Mouse (Mus musculus) ES-CJ7 (cell line): ENCODE measurements at regions not wholly inside any gene's neighbourhood (a gene's known extent, or its start where the extent isn't known, plus 50 kb on each side); places are given as distances from the start of the nearest gene placed in this dataset.

Experiments
- DNase-seq: peaks from one replicate; pipeline ENCODE4 v3.0.0; 2011; ENCODE audit warnings: low read depth, low spot score

DNA sequence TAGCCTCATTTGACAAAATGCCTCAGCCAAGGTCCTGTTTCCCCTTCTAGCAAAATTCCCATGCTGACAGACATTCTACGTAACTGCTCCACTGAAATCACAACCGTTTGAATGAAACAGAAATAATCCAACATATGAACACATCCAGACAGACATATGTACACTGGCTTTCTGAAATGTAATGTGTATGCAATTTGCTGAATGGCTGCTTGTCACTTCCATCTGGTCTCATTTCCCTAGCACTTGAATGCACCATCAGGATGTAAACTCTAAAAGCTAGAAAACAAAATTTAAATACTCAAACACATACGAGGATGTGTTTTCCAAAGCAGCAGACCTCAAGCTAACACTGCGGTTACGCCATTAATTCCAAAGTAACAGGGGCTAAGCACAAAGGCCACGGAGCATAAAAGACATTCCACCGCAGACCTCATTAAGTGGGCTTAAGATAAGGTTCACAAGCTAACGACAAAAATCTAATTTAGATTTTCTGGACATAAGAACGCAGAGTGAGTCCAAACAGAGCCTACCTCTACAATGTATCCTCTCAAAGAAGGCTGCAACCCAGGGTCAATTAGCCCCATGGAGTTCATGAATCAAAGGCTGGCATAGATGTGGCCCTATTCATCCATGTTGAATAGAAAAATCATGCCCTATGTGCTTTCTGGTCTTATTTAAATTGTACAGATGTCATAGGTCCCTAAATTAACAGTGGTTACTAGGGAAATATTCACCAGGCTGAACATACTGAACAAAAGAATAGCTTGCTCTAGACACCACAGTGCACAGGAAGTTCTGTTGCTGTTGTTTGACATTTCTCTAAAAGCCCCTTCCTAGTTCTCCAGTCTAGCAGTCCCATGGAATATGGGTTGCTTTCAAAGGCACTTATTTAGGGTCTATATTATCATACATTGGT is 630.5 kb downstream of the Nedd1 start:
- no peak for DNase-seq

DNA sequence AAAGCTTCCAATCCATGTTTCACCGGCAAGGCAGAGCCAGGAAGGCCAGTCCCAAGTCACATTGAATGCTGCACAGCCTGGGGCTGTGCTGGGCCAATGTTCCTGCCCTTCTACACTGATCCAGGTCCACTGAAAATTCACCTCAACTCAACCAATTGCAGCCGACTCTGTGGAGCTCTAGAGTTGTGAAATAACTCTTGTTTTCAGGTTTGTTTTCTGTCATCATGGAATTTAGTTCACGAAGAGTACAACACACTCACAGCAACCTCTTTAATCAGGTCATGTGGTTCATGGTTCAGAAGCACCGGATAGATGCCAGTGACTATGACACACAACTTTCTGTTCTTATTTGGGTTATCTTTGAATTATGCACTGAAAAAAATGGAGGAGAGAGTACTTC is 640.1 kb downstream of the Nedd1 start:
- DNase-seq = no peak

DNA sequence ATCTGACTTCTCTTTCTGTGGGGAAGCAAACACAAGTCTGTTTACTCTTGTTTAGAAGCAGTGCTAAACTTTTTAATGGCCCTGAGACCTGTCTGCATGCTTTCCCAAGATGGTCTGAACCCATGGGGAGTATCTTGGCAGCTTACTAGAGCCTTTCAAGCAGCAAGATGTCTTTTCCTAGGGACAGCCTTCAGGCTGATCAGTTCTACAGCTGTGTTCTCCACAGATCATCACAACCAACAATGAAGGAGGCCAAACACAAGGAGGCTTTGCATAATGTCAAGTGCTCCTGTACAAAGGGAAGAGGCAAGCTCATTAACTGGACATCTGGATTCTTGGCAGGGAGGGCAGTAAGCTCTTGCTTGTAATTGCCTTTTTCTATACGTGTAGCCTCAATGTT is 641.0 kb downstream of the Nedd1 start:
- no peak for DNase-seq

DNA sequence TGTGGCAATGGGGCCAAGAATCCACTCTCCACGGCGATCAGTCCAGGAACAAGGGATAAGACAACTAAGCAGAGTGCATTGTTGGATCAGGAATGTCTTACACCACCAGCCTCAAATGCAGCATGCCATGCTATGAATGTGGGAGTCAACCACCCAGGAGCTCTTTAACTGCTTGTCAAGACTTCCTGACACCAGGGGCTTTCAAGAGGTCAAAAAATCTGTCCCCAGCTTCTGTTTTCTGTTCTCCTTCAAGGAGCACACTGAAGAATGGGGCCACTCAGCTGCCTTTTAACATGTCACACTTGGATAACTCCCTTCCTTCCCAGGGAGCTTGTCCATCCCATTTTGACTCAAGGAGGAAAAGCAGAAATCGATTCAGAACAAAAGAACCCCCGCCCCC is 642.8 kb downstream of the Nedd1 start:
- no peak for DNase-seq

DNA sequence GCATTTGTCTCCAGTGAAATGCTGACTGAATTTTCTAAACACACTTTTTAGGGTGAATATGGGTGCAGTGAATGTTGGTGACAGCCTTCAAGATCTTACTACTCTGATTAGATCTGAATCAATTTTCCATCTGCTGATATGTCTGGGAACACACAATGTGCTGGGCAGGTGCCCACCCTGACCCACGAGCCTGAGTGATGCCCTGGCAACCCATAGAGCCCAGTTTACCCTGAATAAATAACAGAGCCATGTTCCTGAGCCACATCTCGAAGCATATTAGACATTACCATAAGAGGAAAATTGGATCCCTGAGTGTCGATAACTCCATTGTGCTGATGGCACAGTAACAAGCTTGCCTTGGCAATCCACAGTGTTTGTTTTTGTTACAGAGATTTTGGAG is 644.9 kb downstream of the Nedd1 start:
- no peak for DNase-seq

DNA sequence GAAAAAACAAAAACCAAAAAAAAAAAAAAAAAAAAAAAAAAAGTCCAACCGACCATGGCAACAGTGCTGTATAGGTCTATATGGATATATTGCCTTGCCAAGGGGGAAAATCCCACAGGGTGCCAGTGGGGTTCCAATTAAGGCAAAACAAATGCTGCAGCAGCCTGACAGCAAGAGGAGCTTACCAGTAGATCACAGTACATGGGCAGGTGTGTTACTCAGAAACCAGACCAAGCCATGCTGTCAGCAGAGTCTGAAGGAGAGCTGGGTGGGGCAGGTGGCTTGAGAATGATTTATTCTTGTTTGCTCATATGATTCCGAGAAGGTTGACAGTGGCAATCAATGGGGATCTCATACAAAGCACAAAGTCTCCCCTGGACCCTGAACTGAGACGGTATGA is 645.5 kb downstream of the Nedd1 start:
- no peak for DNase-seq

DNA sequence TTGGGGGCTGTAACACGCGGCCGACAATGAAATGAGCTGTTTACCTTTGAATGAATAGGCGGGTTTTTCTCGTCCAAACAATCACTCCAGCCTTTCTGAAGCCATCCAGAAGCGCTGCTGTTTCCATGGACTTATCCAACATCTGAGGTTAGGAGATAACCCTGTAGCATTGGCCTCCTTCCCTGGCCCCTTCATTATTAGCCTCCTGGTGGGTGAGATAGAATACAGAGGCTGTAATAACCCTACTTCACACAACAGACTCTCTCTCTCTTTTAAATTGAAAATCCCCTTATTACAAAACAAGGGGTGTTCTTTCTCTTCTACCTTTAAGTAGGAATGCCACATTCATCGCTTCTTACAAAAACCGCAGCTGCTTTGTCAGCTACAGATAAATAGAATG is 646.8 kb downstream of the Nedd1 start:
- no peak for DNase-seq

DNA sequence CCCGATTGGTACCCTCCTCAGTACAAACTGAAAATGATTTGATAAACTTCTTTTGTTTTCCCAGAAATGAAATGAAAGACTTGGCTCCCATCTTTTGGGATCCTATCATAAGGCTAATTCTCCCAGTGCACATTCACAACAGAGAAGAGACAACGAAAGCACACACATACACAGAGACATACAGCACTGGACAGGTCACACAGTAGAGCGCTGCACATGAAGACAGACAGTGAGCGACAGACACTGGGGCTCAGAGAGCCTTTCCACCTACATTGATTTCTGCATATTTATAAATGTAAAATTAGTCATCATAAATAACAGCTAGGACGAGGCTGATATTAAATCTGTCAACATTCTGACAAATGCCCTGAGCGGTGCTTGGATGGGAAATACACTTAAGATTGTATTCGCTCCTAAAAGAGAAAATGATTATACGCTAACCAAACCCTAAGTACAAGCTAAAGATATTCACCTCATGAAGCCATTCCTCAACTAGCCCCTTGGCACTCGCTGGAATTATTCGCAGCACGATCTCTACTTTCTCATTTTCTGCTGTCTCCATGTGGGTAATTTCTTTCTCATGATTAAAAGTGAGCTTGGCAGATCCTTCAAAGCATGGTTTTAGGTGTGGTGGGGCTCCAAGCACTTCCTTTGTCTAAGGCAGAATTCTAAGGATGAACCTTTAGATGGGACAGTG is 647.4 kb downstream of the Nedd1 start:
- DNase-seq = no peak

DNA sequence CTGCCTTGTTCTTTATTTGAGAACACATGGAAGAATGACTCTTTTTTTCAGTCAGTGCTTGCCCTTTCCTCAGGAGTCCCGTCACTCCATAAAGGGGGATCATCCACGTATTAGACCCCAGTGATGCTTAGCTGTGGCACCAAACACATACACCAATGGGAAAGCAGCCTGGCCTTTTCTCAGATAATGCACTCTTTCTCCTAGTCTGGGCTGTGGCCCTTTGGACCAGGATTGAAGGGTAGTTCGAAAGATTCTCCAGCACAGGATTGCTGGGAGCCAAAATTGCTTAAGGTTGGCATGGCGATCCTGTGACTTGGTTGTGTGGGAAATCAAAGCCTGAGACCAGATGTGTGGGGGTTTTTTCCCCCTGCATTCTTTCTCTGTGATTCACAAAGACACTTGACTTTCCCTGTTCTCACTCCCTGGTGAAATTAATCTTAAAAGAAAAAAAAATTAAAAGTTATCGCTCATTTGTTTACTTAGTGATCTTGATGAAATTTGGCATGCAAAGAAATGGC is 648.3 kb downstream of the Nedd1 start:
- no peak for DNase-seq

DNA sequence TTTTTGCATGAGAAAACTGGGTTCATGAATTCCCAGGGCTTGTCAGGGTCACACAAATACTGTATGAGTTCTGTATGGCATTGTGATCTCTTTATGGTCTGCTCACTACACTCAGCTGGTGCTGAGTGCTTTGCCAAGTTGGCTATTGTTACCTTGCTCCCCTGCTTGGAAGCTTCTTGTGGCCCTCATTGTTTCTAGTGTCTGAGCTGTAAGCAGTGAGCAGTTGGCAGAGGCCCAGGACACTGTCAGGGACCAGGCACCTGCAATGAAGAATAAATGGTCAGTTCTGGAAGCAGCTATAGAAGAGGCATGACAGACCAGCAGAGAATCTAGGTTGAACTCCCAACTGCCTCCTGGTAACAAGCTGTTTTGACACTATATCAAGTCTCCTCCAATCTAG is 677.4 kb downstream of the Nedd1 start:
- DNase-seq = no peak

DNA sequence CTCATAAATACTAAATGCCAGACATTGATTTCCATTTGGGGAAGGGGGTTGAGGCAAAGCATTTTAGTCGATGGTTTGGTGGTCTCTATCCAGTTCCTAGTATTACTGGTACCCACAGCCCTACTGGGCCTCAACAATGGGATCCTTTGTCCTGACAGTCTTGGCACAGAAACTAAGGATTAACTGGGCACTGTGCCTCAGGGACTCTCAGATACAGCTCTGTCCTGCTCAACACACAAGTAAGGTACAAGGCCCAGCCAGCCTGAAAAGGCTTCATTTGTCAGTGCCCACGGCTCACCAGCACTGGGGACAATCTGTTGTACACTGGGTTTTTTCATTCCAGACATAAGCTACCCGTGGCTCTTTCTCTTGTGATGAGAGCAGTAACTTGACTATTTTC is 686.0 kb downstream of the Nedd1 start:
- no peak for DNase-seq

DNA sequence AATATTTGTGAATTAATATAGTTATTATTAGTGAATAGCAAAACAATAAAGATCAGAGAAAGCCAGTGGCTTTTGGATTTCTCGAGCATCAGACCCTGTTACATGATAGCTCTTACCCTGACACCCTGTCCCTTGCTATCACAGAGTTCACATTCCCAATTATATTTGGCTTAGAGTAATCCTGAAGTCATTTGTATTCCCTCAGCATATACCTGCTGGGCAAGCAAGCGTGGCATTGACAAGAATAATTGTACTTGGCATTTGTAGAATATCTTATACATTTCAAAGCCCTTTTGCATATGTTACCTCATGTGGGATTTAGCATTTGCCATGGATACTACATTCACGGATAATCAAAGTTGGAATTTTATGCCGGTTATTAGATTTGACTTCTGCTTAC is 692.0 kb downstream of the Nedd1 start:
- no peak for DNase-seq

DNA sequence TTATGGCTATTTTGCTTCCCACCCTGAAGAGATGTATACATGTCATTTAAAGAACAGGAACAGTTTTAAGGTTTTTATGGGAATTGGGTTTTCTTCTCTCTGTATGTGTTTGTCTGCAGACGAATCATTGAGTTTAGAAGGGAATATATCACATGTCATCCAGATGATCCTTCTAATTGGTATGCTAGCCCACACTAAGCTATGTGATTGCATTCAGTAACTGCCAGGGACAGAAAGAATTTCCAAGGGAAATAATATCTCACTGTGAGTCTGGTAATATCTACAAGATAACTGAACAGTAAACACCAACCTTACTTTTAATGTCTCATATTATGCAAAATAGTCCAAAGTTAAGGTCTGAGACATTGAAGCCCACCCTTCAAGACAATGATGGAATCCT is 698.0 kb downstream of the Nedd1 start:
- no peak for DNase-seq

DNA sequence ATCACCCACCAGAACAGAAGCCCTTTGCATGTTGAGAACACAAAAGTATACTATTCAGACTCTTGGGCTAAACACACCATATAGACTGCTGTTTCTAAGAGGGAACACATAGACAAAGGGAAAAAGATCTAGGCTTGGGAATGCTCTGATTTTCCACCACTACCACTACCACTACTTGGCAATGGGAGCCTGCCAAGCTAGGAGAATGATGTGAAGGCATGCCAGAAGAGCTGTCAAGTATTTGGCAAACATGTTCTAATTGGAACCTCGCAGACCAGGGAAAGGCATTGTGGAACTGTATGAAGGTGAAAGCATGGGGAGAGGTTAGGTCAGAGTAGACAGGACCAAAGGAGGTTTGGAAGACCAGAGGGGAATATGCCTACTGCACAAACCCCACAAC is 701.2 kb downstream of the Nedd1 start:
- no peak for DNase-seq

DNA sequence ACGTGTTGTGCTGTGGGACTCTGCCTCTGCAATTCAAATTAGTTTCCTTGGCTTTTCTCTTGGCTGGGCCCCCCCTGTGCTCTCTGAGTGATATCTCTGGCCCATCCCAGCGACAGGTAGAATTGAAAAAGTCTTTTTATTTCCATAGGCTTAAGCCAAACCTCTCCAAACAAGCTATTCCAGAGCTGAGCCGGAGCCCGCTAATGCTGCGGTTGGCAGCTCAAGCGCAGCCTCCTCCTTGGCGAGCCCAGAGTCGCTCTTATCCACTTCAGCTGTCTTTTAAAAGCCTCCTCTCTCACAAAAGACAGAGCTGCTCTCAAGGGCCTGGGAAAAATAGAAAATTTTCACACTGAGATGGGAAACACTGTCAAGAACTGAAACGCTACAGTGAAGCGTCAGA is 712.7 kb downstream of the Nedd1 start:
- DNase-seq = no peak

DNA sequence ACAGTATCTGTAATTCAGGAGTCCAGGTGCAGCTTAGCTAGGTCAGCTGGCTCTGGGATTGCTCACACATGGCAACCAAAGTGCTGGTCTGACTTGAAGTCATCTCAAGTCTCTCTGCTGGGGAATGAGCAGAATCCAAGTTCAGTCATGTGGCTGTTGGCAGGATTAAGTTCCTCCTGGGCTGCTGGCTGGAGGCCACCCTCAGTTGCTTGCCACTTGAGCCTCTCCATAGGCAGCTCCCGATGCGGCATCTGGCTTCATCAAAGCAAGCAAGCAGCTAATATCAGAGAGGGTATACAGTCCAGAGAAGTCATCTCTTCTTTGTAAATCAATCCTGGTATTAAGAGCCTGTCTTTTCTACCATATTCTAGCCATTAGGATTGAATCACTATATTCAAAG is 714.3 kb downstream of the Nedd1 start:
- no peak for DNase-seq

DNA sequence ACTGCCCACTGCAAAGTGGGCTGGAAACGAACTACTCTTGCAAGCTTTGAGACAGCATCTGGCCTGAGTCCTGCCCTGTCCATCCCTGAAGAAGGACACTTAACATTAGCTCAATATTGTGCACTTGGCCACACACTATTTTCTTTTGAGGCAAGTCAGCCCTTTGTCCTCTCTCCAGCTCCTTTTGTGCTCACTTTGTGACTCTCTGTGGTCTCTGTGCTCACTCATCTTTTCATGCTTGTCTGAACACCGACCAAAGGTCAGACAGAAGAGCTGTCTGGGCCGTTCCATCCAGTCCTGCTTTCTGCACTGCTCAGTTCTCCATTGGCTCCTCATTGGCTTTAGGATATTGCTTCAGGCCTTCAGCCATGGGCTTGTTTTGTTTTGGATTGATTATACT is 715.8 kb downstream of the Nedd1 start:
- no peak for DNase-seq

DNA sequence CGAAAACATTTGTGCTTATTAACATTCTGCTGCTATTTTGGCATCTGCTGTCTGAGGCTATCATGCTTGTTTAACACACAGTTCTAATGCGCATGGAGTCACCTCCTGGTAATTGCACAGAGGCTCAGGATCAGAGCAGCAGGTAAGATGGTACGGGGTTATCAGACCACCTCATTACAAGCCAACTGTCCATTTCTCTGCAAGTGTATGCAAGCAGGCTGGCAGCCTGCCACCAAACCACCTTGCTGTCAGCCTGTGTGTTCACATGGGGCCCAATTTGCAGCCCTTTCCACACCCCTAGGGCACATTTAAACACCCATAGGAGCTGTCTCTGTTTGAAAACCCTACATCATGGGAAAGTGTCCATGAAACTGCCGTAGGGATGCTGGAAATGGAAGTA is 731.2 kb downstream of the Nedd1 start:
- DNase-seq = no peak

DNA sequence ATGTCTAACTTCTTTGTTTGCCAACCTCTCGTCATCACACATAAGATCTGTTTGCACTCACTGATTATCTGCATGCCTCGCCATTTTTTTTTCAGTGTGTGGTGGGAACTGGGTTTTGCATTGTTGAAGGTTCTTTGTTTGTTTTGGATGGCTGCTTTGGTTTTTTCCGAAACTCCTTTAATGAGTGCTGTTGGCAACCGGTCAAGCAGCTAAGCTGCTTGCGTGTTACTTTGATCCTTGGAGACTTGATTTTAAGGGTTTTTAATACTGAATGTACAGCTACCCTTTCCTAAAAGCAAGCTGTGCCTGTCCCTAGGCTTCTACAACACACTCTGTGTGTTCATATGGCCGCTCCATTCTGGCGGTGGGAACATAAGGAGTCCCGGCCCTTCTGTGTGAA is 733.9 kb downstream of the Nedd1 start:
- DNase-seq = no peak

DNA sequence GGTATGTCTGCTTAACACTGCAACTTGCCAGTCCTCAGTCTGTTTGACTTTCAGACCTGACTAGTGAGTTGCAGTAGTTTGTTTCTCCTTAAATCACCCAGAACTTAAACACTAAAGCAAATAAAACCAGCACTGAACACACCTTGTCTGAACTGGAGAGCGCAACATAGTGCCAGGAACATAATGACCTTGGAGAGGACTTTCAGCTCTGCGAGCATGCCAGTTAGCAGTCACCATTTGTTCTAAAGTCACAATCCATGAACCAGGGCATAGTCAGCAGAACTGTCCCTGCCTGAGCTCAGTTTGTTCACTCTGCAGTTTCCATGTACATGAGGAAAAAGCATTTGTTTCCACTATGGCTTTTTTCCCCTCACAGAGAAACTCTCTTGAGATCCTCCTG is 742.4 kb downstream of the Nedd1 start:
- DNase-seq = no peak

DNA sequence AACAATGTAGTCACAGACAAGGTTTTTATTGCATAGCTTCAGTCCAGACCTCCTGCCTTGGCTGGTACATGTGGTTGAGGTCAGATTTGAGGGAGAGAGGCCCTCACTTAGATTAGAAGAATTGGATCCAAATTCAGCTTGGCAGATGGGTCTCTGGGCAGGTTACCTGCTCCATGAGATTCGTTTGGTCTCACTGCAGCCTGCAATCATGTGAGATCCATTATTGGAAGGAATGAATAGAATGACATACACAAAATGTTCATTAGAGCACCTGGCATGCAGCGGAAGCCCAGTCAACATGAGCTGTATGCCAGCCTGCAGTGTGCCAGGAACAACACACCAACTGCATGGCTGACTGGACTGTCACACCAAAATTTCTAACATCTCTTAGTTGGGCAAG is 750.3 kb downstream of the Nedd1 start:
- no peak for DNase-seq

DNA sequence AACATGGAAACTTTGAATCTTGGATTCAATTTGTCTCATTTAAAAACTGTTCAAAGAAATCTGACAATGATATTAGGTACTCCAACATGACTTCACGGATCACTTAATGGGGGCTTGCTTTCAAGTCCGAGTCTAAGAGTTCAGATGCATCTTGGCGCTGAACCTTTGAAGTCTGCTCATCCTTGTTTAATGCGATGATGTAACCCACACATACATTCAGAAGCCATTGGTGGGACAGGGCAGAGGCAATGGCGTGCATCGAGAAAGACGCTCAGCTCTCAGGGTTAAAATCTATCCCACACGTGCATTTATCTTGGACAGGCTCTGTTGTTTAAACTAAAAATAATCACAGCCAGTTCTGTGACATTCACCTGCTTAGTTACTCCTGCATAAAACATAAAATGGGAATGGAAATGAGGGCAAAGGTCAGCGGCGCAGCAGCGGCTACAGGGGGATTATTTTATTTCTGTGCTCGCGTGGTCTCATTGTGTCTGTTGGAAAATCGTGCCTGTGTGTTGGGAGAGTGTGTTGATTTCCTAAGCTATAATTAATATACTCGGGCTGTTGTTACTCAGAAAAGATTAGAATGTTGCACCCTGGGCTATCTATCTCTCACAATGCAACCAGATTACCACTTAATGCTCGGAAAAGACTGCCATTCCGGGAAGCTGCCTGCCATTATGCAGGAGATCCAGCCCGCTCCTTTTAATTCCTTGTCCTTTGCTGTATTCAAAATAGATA is 754.5 kb downstream of the Nedd1 start:
- no peak for DNase-seq
